Mouse (Mus musculus) neural tube, embryonic 15.5 days (tissue): Measurements from ENCODE around the gene Olfr1427. TPM values are rescaled to one million over a fixed set of nuclear protein-coding genes. Genes with fewer than 3 reads are reported as not detected.
"Not testable (repeated sequence)": the region's sequence is repeated elsewhere in the genome, so short reads cannot be mapped to it uniquely, and the experiment has no call there.

Experiments
- ATAC-seq: fragments of 200-750 bp; cut with Nextera tagmentation; 2 replicates; pipeline ENCODE4 v1.8.0; 2017; ENCODE audit warnings: mild to moderate bottlenecking, moderate TSS enrichment, moderate library complexity; ENCODE audit not compliant: low FRiP score
- H3K27ac ChIP-seq: fragments of 300-500 bp; sonication (generic); replicated peaks from 2 replicates; pipeline ENCODE4 v1.5.1; 2015; ENCODE audit warnings: mild to moderate bottlenecking, inconsistent platforms
- H3K27me3 ChIP-seq: fragments of 300-500 bp; sonication (generic); replicated peaks from 2 replicates; pipeline ENCODE4 v1.6.1; 2015; ENCODE audit warnings: inconsistent platforms
- H3K36me3 ChIP-seq: fragments of 300-500 bp; sonication (generic); 2 replicates; pipeline ENCODE4 v1.6.1; 2015; ENCODE audit warnings: inconsistent platforms
- H3K4me1 ChIP-seq: fragments of 300-500 bp; sonication (generic); 2 replicates; pipeline ENCODE4 v1.6.1; 2015; ENCODE audit warnings: inconsistent platforms
- H3K4me2 ChIP-seq: fragments of 300-500 bp; sonication (generic); 2 replicates; pipeline ENCODE4 v1.6.1; 2015; ENCODE audit warnings: inconsistent platforms, mild to moderate bottlenecking, moderate library complexity
- H3K4me3 ChIP-seq: fragments of 300-500 bp; sonication (generic); replicated peaks from 2 replicates; pipeline ENCODE4 v1.5.1; 2015; ENCODE audit warnings: mild to moderate bottlenecking, inconsistent platforms
- H3K9ac ChIP-seq: fragments of 300-500 bp; sonication (generic); replicated peaks from 2 replicates; pipeline ENCODE4 v1.6.1; 2015; ENCODE audit warnings: mild to moderate bottlenecking, inconsistent platforms
- H3K9me3 ChIP-seq: fragments of 300-500 bp; sonication (generic); replicated peaks from 2 replicates; pipeline ENCODE4 v1.6.1; 2016; ENCODE audit warnings: inconsistent platforms
- WGBS: fragments of 180-500 bp; shearing (Covaris S2); methylation state at CpG from one replicate; pipeline ENCODE4 v1.1.7; 2015; ENCODE audit warnings: mixed read lengths; 5-methylcytosine and 5-hydroxymethylcytosine counted together
- polyA plus RNA-seq: library from polyadenylated mRNA; unstranded; fragments of >200 nt; fragmentation: Nextera tagmentation; extraction: Ambion mirVana; gene quantifications from 2 replicates; pipeline ENCODE4 v1.2.1, GENCODE M21; 2015

Gene Olfr1427
- polyA plus RNA-seq, 1 experiment from 2014 or later = not detected

- not testable (repeated sequence) for H3K4me1 ChIP-seq, H3K27me3 ChIP-seq, H3K36me3 ChIP-seq, H3K4me2 ChIP-seq, H3K9me3 ChIP-seq, H3K9ac ChIP-seq, ATAC-seq, H3K27ac ChIP-seq, H3K4me3 ChIP-seq
- 71% methylated on average over 1 of the region's 1 CpGs for WGBS
These were observed 35.3 kb downstream of the Olfr1427 start for GRCm38 (mm10) chr19:12067806-12068205.

GRCm38 (mm10) chr19:12062582-12062981 lies 40.6 kb downstream of the Olfr1427 start, which contains the start of gene Olfr1424:
Olfr1424 (minus strand) TSS chr19:12062682.
- H3K36me3 ChIP-seq, H3K27me3 ChIP-seq, H3K27ac ChIP-seq, H3K9me3 ChIP-seq, H3K9ac ChIP-seq, ATAC-seq, H3K4me2 ChIP-seq, H3K4me1 ChIP-seq, H3K4me3 ChIP-seq: not testable (repeated sequence)
- 92% methylated on average over 1 of the region's 1 CpGs for WGBS

Other genes with a start within 250 kb of the Olfr1427 start
- not detected in 2 replicates for gene Olfr1418, start 242.3 kb downstream of the Olfr1427 start, polyA plus RNA-seq
- not detected in 2 replicates for gene Olfr1419, start 228.2 kb downstream of the Olfr1427 start, polyA plus RNA-seq
- gene Olfr1420, start 216.8 kb downstream of the Olfr1427 start, polyA plus RNA-seq = not detected in 2 replicates
- gene Patl1, start 190.9 kb downstream of the Olfr1427 start, polyA plus RNA-seq = 13.3 and 15.2 TPM in 2 replicates
- 3.4 and 3.8 TPM in 2 replicates for gene Osbp, start 137.4 kb downstream of the Olfr1427 start, polyA plus RNA-seq
- gene Olfr1423, start 62.0 kb downstream of the Olfr1427 start, polyA plus RNA-seq = not detected in 2 replicates
- gene Olfr1424, start 40.7 kb downstream of the Olfr1427 start, polyA plus RNA-seq = not detected in 2 replicates
- gene Olfr1425, start 25.6 kb downstream of the Olfr1427 start, polyA plus RNA-seq = not detected in 2 replicates
- not detected in 2 replicates for gene Olfr1426, start 11.3 kb downstream of the Olfr1427 start, polyA plus RNA-seq
- not detected in 2 replicates for gene Olfr1428, start 12.6 kb upstream of the Olfr1427 start, polyA plus RNA-seq
- gene Olfr76, start 19.9 kb upstream of the Olfr1427 start, polyA plus RNA-seq = not detected in 2 replicates
- not detected in 2 replicates for gene Olfr1555-ps1, start 66.8 kb upstream of the Olfr1427 start, polyA plus RNA-seq
- not detected in 2 replicates for gene Olfr1431, start 97.3 kb upstream of the Olfr1427 start, polyA plus RNA-seq
- not detected in 2 replicates for gene Olfr1432, start 129.3 kb upstream of the Olfr1427 start, polyA plus RNA-seq
- gene Olfr262, start 138.3 kb upstream of the Olfr1427 start, polyA plus RNA-seq = not detected in 2 replicates
- not detected in 2 replicates for gene Olfr235, start 157.7 kb upstream of the Olfr1427 start, polyA plus RNA-seq
- gene Olfr1434, start 176.5 kb upstream of the Olfr1427 start, polyA plus RNA-seq = not detected in 2 replicates
- gene Olfr1436, start 195.8 kb upstream of the Olfr1427 start, polyA plus RNA-seq = not detected in 2 replicates
- not detected in 2 replicates for gene Olfr1437, start 221.8 kb upstream of the Olfr1427 start, polyA plus RNA-seq
- not detected in 2 replicates for gene Olfr1438-ps1, start 232.6 kb upstream of the Olfr1427 start, polyA plus RNA-seq